Mouse (Mus musculus) cortical plate, adult 2 months (tissue): Measurements from ENCODE around the gene Rnf41. TPM values are rescaled to one million over a fixed set of nuclear protein-coding genes. Genes with fewer than 3 reads are reported as not detected.

Source experiments
- H3K27ac ChIP-seq: fragments of 200-500 bp; 2 replicates; pipeline ENCODE4 v1.5.1; 2012; ENCODE audit warnings: low read length, control low read depth, inconsistent platforms; ENCODE audit not compliant: insufficient read depth
- H3K4me1 ChIP-seq: fragments of 200-500 bp; 2 replicates; pipeline ENCODE4 v1.6.1; 2011; ENCODE audit warnings: low read length; ENCODE audit not compliant: control insufficient read depth, insufficient read depth
- H3K4me3 ChIP-seq: fragments of 200-500 bp; 2 replicates; pipeline ENCODE4 v1.5.1; 2011; ENCODE audit warnings: mild to moderate bottlenecking, low read length, control low read depth; ENCODE audit not compliant: insufficient read depth
- CTCF ChIP-seq: fragments of 200-500 bp; IDR thresholded peaks from 2 replicates; pipeline ENCODE4 v1.5.1; 2011; ENCODE audit warnings: mild to moderate bottlenecking, control low read depth, low read length; ENCODE audit not compliant: insufficient read depth; ENCODE audit errors: extremely low read depth
- POLR2A ChIP-seq: fragments of 200-500 bp; IDR thresholded peaks from 2 replicates; pipeline ENCODE4 v1.6.1; 2011; ENCODE audit warnings: mild to moderate bottlenecking, low read length, control low read depth; ENCODE audit not compliant: insufficient read depth; ENCODE audit errors: extremely low read depth
- polyA plus RNA-seq: library from polyadenylated mRNA; depleted of rRNA; stranded (reverse); fragments of >200 nt; gene quantifications from 2 replicates; pipeline ENCODE4 v1.2.3, GENCODE M21; 2012

Rnf41 gene
- polyA plus RNA-seq, 1 experiment, result 78.2 TPM

DNA sequence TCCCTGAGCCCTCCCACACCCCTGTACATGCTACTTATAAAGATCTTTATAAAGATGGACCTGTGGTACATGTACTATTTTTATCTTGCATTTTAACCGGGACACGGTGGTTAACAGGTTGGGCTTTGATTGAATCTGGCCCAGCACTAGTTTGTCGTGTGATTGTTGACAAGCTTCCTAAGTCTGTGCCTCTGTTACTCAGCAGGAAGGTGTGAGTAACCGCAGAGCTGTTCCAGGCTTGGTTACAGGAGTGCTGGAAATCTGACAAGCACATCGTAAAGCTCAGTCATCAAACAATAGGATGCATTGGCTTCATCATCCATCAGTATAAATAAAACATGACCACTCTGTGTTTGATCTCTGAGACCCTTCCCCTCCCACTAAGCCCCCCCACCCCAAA is 11.0 kb downstream of the Rnf41 start:
- Histone ChIP-seq H3K27ac (no peak overlapping the region), H3K4me3 (no peak overlapping the region)

GRCm38 (mm10) chr10:128424604-128425003 is 13.1 kb downstream of the Rnf41 start:
- no peak overlapping the region for H3K27ac ChIP-seq
- H3K4me3 ChIP-seq, result no peak overlapping the region
- TF ChIP-seq POLR2A, result no peak
- no peak for TF ChIP-seq CTCF
- no peaks in the 10 kb centered on the region for H3K4me1 ChIP-seq

More for the DNA sequence above, 11.0 kb downstream of the Rnf41 start:
- TF ChIP-seq CTCF, result no peak
- no peak for TF ChIP-seq POLR2A
- H3K4me1 ChIP-seq, result no peaks in the 10 kb centered on the region

DNA sequence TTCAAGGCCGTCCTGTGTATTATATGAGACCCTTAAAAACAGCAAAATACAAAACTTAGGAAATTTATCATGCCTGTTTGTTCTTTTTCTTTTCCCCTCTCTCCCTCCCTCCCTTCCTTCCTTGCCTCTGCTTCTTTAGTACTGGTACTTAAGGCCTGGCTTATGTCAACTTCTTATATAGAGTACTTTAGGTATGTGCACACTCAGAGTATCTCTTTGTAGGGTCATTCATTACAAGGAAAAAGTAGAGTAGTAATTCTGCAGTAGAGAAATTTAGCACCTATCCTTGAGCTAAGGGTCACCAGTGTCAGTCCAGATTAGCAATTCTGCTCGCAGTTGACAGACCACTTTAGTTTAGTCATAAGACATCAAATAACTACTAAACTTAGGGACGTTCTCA is 13.8 kb downstream of the Rnf41 start:
- H3K4me1 ChIP-seq, result no peaks in the 10 kb centered on the region
- TF ChIP-seq POLR2A (no peak), CTCF (no peak)
- H3K4me3 ChIP-seq, result no peak overlapping the region
- no peak overlapping the region for H3K27ac ChIP-seq

GRCm38 (mm10) chr10:128429052-128429451 is 17.6 kb downstream of the Rnf41 start:
- no peak for TF ChIP-seq CTCF
- TF ChIP-seq POLR2A, result no peak
- Histone ChIP-seq H3K27ac (no peak overlapping the region), H3K4me3 (no peak overlapping the region), H3K4me1 (no peaks in the 10 kb centered on the region)

- no peak overlapping the region for H3K4me3 ChIP-seq
- no peaks in the 10 kb centered on the region for H3K4me1 ChIP-seq
- TF ChIP-seq CTCF, result no peak
- no peak for TF ChIP-seq POLR2A
- no peak overlapping the region for H3K27ac ChIP-seq
Observed at GRCm38 (mm10) chr10:128429454-128429853, 18.0 kb downstream of the Rnf41 start.

GRCm38 (mm10) chr10:128433417-128433816 is 22.0 kb downstream of the Rnf41 start:
- no peak overlapping the region for H3K27ac ChIP-seq
- TF ChIP-seq POLR2A, result no peak
- TF ChIP-seq CTCF, result no peak
- H3K4me3 ChIP-seq, result no peak overlapping the region
- no peaks in the 10 kb centered on the region; the same call in 1 of the 2 replicates for H3K4me1 ChIP-seq

DNA sequence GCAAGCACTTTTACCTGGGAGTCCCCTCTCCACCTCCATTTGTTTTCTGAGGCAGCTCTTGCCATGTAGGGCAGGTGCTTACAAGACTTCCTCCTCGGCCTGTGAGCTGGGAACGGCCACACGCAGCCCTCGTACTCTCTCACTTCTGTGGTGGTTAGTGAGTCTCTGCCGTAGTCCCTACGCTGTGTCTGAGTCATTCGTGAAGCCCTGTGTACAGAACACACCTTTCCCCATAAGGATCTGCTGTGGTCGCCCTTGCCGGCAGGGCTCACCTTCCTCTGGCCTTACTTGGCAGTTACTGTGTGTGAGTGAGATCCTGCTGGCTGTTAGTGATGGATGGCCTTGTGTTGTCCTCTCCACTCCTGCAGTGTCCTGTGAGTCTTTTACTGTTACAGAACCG is 23.2 kb downstream of the Rnf41 start:
- no peak overlapping the region for H3K4me3 ChIP-seq
- no peak overlapping the region for H3K27ac ChIP-seq
- TF ChIP-seq CTCF (no peak), POLR2A (no peak)
- H3K4me1 ChIP-seq, result no peaks in the 10 kb centered on the region; the same call in 1 of the 2 replicates

DNA sequence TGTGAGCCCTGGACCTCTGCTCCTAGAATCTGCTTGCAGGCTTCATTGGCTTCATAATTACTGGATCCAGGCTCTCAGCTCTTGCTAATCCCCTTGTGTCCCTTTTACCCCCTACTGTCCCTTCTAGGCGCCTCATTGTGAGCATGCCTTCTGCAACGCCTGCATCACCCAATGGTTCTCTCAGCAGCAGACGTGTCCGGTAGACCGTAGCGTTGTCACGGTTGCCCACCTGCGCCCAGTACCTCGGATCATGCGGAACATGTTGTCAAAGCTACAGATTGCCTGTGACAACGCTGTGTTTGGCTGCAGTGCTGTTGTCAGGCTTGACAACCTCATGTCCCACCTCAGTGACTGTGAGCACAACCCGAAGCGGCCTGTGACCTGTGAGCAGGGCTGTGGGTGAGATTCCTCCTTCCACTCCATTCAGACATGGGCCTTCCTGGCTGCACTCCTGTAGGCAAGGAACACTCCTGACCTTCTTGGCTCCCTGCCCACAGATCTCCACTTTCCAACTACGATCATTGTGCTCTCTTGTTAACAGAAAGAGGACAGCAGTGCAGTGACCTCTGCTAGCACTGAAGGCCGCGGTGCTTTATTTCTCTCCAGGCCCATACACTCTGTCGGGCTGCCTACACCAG is 23.8 kb downstream of the Rnf41 start:
- TF ChIP-seq POLR2A (no peak), CTCF (no peak)
- Histone ChIP-seq H3K27ac (no peak overlapping the region), H3K4me3 (no peak overlapping the region), H3K4me1 (peaks cover 3% of the 10 kb centered on the region)

DNA sequence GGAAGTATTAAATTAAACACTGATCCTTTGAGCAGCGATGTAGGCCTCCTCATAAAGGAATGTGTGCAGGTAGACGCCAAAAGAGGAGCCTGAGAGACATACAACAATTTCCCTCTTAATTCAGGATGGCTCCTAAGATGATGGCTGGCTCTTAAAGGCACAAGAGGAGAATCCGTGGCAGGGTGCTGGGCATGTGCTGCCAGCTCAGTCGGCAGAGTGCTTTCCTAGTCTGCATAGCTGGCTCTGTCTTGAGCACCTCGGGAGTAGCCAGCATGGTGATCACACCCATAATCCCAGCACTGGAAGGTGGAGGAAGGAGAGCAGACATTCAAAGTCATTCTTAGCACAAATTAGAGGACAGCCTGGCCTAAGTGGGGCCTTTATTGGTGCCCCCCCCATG is 24.4 kb downstream of the Rnf41 start:
- no peak overlapping the region for H3K27ac ChIP-seq
- H3K4me1 ChIP-seq, result peaks cover 3% of the 10 kb centered on the region
- TF ChIP-seq CTCF (no peak), POLR2A (no peak)
- H3K4me3 ChIP-seq, result no peak overlapping the region

GRCm38 (mm10) chr10:128436376-128436775 is 24.9 kb downstream of the Rnf41 start:
- no peak for TF ChIP-seq CTCF
- TF ChIP-seq POLR2A, result no peak
- H3K4me3 ChIP-seq, result no peak overlapping the region
- H3K4me1 ChIP-seq, result peaks cover 3% of the 10 kb centered on the region
- H3K27ac ChIP-seq, result no peak overlapping the region
